Mouse (Mus musculus): Measurements from ENCODE around the gene Sfxn3. TPM values are rescaled to one million over a fixed set of nuclear protein-coding genes. Genes with fewer than 3 reads are reported as not detected.
A peak's percentile ranks its signal among the peaks of the same experiment; 100 is the strongest.

The Sfxn3 gene
- polyA plus RNA-seq, 1 experiment from 2014 or later: 29.0 TPM

DNA sequence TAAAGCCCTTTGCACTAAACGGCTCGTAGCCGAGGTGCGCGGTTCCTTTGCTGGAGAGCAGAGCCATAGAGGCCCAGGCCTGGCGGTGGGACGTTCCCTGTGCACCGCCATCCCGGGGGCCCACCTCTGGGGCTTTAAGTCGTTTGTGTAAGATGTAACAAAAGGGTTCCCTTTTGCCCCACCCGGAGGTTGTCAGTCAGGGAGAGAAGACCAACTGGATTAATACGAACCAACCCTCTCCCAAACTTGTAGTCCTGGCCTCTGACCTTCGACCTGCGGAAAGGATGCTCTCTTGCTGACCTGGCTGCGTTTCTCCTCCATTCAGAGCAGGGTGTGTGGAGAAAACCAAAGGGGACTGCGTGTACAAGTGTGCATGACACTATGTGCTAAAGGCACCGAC lies 33.4 kb downstream of the Sfxn3 start:
- no peak for DNase-seq (ENCODE audit: low spot score)

DNA sequence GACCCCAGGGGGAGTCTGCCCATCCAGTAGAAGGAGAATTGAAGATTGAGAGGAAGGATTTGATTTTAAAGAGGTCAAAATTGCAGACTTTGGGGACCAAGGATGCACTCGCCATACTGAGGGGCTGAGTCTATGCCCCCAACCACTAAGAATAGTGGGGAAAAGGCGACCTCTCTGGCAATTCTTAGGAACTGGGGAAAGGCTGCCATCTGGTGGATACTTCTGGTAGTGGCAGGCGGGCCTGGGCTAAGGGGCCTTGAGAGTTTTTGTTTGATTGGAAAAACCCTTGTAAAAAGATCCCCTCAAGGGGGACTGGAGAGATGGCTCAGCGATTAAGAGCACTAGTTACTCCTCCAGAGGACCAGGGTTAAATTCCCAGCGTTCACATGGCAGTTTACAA lies 34.0 kb downstream of the Sfxn3 start:
- H3K4me2 ChIP-seq (ENCODE audit: low read length): peak overlapping the region; percentile 73
- H3K36me3 ChIP-seq (ENCODE audit: insufficient read depth, low read length): no peaks in the 10 kb centered on the region
- ATAC-seq (replicated peaks; ENCODE audit: low FRiP score, low read depth) (no peak), DNase-seq (ENCODE audit: low spot score) (peak; percentile 88)
- H3K9ac ChIP-seq (ENCODE audit: low read depth, low read length): no peak overlapping the region
- peaks cover 22% of the 10 kb centered on the region for H3K4me1 ChIP-seq (replicated peaks; ENCODE audit: insufficient read depth, low read length)
- under 1% methylated on average over 5 of the region's 5 CpGs for WGBS
- peaks cover 29% of the 10 kb centered on the region for H3K27me3 ChIP-seq (ENCODE audit: insufficient read depth, low read length)
- H3K4me3 ChIP-seq (replicated peaks; ENCODE audit: low read depth, low read length): peak overlapping the region; percentile 34; the same call in 1 of the 2 replicates
- peak; percentile 92 for TF ChIP-seq CTCF (IDR thresholded peaks at IDR 0.05; ENCODE audit: low read depth)
- H3K9me3 ChIP-seq (replicated peaks; ENCODE audit: low read length): no peaks in the 10 kb centered on the region
- no peak overlapping the region for H3K27ac ChIP-seq

More for the DNA sequence above, 33.4 kb downstream of the Sfxn3 start:
- Histone ChIP-seq H3K4me2 (ENCODE audit: low read length) (peak overlapping the region; percentile 73), H3K9me3 (replicated peaks; ENCODE audit: low read length) (no peaks in the 10 kb centered on the region), H3K4me3 (replicated peaks; ENCODE audit: low read depth, low read length) (peak overlapping the region; percentile 34), H3K27me3 (ENCODE audit: insufficient read depth, low read length) (peaks cover 30% of the 10 kb centered on the region), H3K4me1 (replicated peaks; ENCODE audit: insufficient read depth, low read length) (peaks cover 23% of the 10 kb centered on the region), H3K9ac (ENCODE audit: low read depth, low read length) (peak overlapping the region; percentile 32; the same call in 1 of the 2 replicates), H3K36me3 (ENCODE audit: insufficient read depth, low read length) (no peaks in the 10 kb centered on the region), H3K27ac (no peak overlapping the region)
- no peak for ATAC-seq (replicated peaks; ENCODE audit: low FRiP score, low read depth)
- WGBS: 3% methylated on average over 17 of the region's 17 CpGs
- TF ChIP-seq CTCF (IDR thresholded peaks at IDR 0.05; ENCODE audit: low read depth): no peak

DNA sequence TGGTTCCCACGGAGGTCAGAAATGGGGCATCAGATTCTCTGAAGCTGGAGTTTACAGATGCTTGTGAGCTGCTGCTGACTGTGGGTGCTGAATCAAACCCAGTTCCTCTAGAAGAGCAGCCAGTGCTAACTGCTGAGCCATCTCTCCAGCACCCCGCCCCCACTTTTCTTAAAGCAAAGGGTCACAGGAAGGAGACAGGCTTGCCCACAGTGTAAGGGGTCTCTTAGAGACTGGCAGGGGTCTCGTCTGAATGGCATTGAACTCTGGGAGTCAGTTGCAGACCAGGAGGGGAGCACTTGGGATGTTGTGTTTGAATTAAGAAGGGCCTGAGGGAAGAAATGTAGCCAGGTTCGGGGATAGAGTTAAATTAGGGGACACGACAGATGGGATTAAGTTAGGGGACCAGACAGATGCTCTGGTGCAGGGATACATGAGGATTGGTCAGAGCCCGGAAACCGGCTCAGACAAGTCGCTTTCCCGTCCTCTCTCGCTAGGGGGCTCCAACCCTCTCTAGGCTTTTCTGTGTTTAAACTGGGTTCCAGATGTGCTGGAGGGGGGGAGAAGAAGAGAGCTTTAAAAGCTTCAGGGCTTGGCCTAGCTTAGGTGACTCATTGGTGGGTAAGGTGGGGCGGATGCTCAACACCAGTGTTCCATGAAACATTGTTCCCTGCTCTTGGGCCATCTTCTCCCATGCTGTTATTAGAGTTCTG lies 34.7 kb downstream of the Sfxn3 start:
- Histone ChIP-seq H3K9ac (ENCODE audit: low read depth, low read length) (no peak overlapping the region), H3K4me1 (replicated peaks; ENCODE audit: insufficient read depth, low read length) (peaks cover 14% of the 10 kb centered on the region), H3K4me2 (ENCODE audit: low read length) (no peak overlapping the region), H3K4me3 (replicated peaks; ENCODE audit: low read depth, low read length) (no peak overlapping the region), H3K27me3 (ENCODE audit: insufficient read depth, low read length) (peaks cover 26% of the 10 kb centered on the region), H3K27ac (no peak overlapping the region), H3K9me3 (replicated peaks; ENCODE audit: low read length) (no peaks in the 10 kb centered on the region), H3K36me3 (ENCODE audit: insufficient read depth, low read length) (no peaks in the 10 kb centered on the region)
- 18% methylated on average over 11 of the region's 11 CpGs for WGBS
- peak; percentile 72 for DNase-seq (ENCODE audit: low spot score)
- TF ChIP-seq CTCF (IDR thresholded peaks at IDR 0.05; ENCODE audit: low read depth): peak; percentile 63
- ATAC-seq (replicated peaks; ENCODE audit: low FRiP score, low read depth): no peak

DNA sequence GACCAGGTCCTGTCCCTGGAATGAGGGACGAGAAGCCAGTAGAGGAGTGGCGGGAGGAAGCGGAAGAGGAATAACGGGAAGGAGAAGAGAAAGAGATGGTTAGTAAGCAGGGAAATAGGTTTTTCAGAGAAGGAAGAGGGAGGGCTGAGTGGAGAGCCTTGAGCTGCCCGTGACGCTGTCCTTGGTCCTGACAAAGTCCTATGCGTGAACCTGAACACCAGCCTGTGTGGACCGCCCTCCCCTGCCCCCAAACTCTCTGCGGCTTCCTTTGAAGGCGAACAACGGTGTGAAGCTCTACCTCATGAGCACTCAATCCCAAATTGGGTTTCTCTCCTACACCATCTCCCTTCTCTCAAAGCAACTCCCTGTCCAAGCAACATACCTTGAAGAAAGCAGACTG lies 50.6 kb downstream of the Sfxn3 start:
- Histone ChIP-seq H3K9me3 (replicated peaks; ENCODE audit: low read length) (no peaks in the 10 kb centered on the region), H3K27me3 (ENCODE audit: insufficient read depth, low read length) (peaks cover 10% of the 10 kb centered on the region; the same call in 1 of the 2 replicates), H3K36me3 (ENCODE audit: insufficient read depth, low read length) (no peaks in the 10 kb centered on the region), H3K4me2 (ENCODE audit: low read length) (no peak overlapping the region), H3K4me1 (replicated peaks; ENCODE audit: insufficient read depth, low read length) (no peaks in the 10 kb centered on the region), H3K27ac (no peak overlapping the region), H3K4me3 (replicated peaks; ENCODE audit: low read depth, low read length) (no peak overlapping the region), H3K9ac (ENCODE audit: low read depth, low read length) (no peak overlapping the region)
- ATAC-seq (replicated peaks; ENCODE audit: low FRiP score, low read depth) (no peak), DNase-seq (ENCODE audit: low spot score) (peak; percentile 87)
- TF ChIP-seq CTCF (IDR thresholded peaks at IDR 0.05; ENCODE audit: low read depth): no peak
- 19% methylated on average over 11 of the region's 11 CpGs for WGBS

DNA sequence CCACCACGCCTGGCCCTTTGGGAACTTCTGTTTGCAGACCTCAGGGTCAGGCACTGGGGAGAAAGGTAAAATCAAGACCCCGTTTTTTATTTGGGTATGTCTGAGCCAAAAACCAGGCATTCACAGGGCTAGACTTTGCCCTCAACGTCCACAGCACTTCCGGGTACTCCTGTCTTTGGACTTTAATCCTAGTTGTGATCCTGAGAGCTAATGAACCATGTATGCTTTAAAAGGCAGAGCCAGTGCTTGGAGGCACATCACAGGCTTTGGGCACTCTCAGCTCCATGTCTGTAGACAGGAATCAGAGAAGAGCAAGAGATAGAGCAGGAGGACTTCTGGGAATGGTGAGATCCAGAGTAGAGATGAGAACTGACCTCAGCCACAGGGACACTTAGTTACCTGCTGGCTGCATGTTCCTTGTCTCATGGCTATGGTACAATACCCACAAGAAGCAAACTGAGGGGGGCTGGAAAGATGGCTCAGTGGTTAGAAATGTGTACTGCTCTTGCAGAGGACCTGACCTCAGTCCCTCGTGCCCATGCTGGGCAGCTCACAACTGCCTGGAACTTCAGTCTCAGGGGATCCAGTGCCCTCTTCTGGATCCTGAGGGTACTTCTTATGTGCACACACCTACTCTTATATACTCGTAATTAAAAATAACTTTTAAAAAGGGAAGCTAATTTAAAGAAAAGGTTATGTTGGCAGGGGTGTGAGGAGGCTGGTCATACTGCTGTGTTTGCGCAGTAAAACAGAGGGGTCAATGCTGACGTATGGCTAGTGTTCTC lies 53.4 kb downstream of the Sfxn3 start:
- Histone ChIP-seq H3K4me1 (replicated peaks; ENCODE audit: insufficient read depth, low read length) (no peaks in the 10 kb centered on the region), H3K9ac (ENCODE audit: low read depth, low read length) (no peak overlapping the region), H3K27me3 (ENCODE audit: insufficient read depth, low read length) (peaks cover 30% of the 10 kb centered on the region; the same call in 1 of the 2 replicates), H3K4me2 (ENCODE audit: low read length) (no peak overlapping the region), H3K9me3 (replicated peaks; ENCODE audit: low read length) (no peaks in the 10 kb centered on the region), H3K4me3 (replicated peaks; ENCODE audit: low read depth, low read length) (no peak overlapping the region), H3K27ac (no peak overlapping the region), H3K36me3 (ENCODE audit: insufficient read depth, low read length) (no peaks in the 10 kb centered on the region)
- no peak for TF ChIP-seq CTCF (IDR thresholded peaks at IDR 0.05; ENCODE audit: low read depth)
- 68% methylated on average over 8 of the region's 8 CpGs for WGBS
- DNase-seq (ENCODE audit: low spot score) (no peak), ATAC-seq (replicated peaks; ENCODE audit: low FRiP score, low read depth) (no peak)

DNA sequence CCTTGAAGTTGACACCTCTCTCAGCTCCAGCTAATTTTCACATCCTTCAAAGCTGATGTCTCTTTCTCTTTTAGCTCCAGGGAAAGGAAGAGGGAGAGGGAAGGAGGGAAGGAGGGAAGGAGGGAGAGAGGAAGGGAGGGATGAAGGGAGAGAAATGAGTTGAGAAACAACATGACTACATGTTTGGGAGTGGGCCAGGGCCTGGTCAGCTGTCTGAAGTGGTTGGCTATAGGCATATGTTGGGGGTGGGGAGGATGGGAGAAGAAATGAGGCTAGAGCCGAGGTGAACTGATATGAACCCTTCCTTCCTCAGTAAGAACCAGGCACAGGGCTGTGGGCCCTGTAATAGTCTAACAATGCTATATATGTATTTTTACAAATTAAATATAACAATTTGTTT lies 58.3 kb downstream of the Sfxn3 start:
- H3K36me3 ChIP-seq (ENCODE audit: insufficient read depth, low read length): no peaks in the 10 kb centered on the region
- no peak overlapping the region for H3K4me2 ChIP-seq (ENCODE audit: low read length)
- no peak overlapping the region for H3K4me3 ChIP-seq (replicated peaks; ENCODE audit: low read depth, low read length)
- 24% methylated on average over 1 of the region's 1 CpGs for WGBS
- ATAC-seq (replicated peaks; ENCODE audit: low FRiP score, low read depth) (no peak), DNase-seq (ENCODE audit: low spot score) (no peak)
- TF ChIP-seq CTCF (IDR thresholded peaks at IDR 0.05; ENCODE audit: low read depth): no peak
- no peaks in the 10 kb centered on the region; the same call in 1 of the 2 replicates for H3K9me3 ChIP-seq (replicated peaks; ENCODE audit: low read length)
- H3K4me1 ChIP-seq (replicated peaks; ENCODE audit: insufficient read depth, low read length): no peaks in the 10 kb centered on the region
- H3K27ac ChIP-seq: no peak overlapping the region
- H3K27me3 ChIP-seq (ENCODE audit: insufficient read depth, low read length): peaks cover 37% of the 10 kb centered on the region
- no peak overlapping the region for H3K9ac ChIP-seq (ENCODE audit: low read depth, low read length)

Other genes starting within 250 kb of the Sfxn3 start
- 19.4 and 21.7 TPM in 2 replicates for gene Slf2, start 116.4 kb upstream of the Sfxn3 start, polyA plus RNA-seq (2015; fragmentation: Nextera tagmentation; extraction: Ambion mirVana)
- 3.2 and 3.7 TPM in 2 replicates for gene Sema4g, start 58.4 kb upstream of the Sfxn3 start, polyA plus RNA-seq (2015; fragmentation: Nextera tagmentation; extraction: Ambion mirVana)
- gene Twnk, start 41.8 kb upstream of the Sfxn3 start, polyA plus RNA-seq (2015; fragmentation: Nextera tagmentation; extraction: Ambion mirVana): 15.7 and 19.4 TPM in 2 replicates
- gene Mrpl43, start 41.1 kb upstream of the Sfxn3 start, polyA plus RNA-seq (2015; fragmentation: Nextera tagmentation; extraction: Ambion mirVana): 78.9 and 79.9 TPM in 2 replicates
- 58.6 and 69.5 TPM in 2 replicates for gene Lzts2, start 33.1 kb upstream of the Sfxn3 start, polyA plus RNA-seq (2015; fragmentation: Nextera tagmentation; extraction: Ambion mirVana)
- gene Pdzd7, start 1.8 kb upstream of the Sfxn3 start, polyA plus RNA-seq (2015; fragmentation: Nextera tagmentation; extraction: Ambion mirVana): 0.43 and 0.80 TPM in 2 replicates
- gene Kazald1, start 27.7 kb downstream of the Sfxn3 start, polyA plus RNA-seq (2015; fragmentation: Nextera tagmentation; extraction: Ambion mirVana): 23.6 and 25.0 TPM in 2 replicates
- not detected in 2 replicates for gene Tlx1, start 103.2 kb downstream of the Sfxn3 start, polyA plus RNA-seq (2015; fragmentation: Nextera tagmentation; extraction: Ambion mirVana)
- gene Lbx1, start 188.3 kb downstream of the Sfxn3 start, polyA plus RNA-seq (2015; fragmentation: Nextera tagmentation; extraction: Ambion mirVana): 0.04 TPM in 1 of 2 replicates, not detected in the other

Data from kidney, postnatal 0 days (tissue).